Mouse (Mus musculus): ENCODE measurements around the gene Cdk2ap1. TPM values are rescaled to one million over a fixed set of nuclear protein-coding genes. Genes with fewer than 3 reads are reported as not detected.
A peak's percentile ranks its signal among the peaks of the same experiment; 100 is the strongest.

Cdk2ap1 gene
- polyA plus RNA-seq, 1 experiment from 2014 or later, result 410 TPM

- Histone ChIP-seq H3K9ac (replicated peaks; ENCODE audit: low read length) (no peak overlapping the region), H3K9me3 (replicated peaks; ENCODE audit: control insufficient read depth, low read length) (no peaks in the 10 kb centered on the region), H3K4me3 (ENCODE audit: low read depth, low read length) (no peak overlapping the region), H3K27ac (replicated peaks; ENCODE audit: low read depth, low read length) (no peak overlapping the region), H3K36me3 (replicated peaks; ENCODE audit: control insufficient read depth, insufficient read depth, low read depth, low read length) (peaks cover 14% of the 10 kb centered on the region), H3K4me1 (ENCODE audit: control insufficient read depth, insufficient read depth, low read length) (no peaks in the 10 kb centered on the region), H3K27me3 (ENCODE audit: control insufficient read depth, insufficient read depth, low read length) (no peaks in the 10 kb centered on the region), H3K4me2 (ENCODE audit: low read depth, low read length) (no peak overlapping the region)
- WGBS, result 93% methylated on average over 1 of the region's 1 CpGs
- DNase-seq (ENCODE audit: low spot score) (no peak), ATAC-seq (replicated peaks; ENCODE audit: insufficient number of reproducible peaks, low FRiP score, low TSS enrichment, low read depth) (no peak)
These were observed 13.5 kb upstream of the Cdk2ap1 start for GRCm38 (mm10) chr5:124376401-124376800.

- H3K27me3 ChIP-seq (ENCODE audit: control insufficient read depth, insufficient read depth, low read length), result no peaks in the 10 kb centered on the region
- H3K9ac ChIP-seq (replicated peaks; ENCODE audit: low read length), result no peak overlapping the region
- no peak overlapping the region for H3K4me2 ChIP-seq (ENCODE audit: low read depth, low read length)
- 95% methylated on average over 7 of the region's 7 CpGs for whole genome bisulfite sequencing
- no peak for DNase-seq (ENCODE audit: low spot score)
- peaks cover 26% of the 10 kb centered on the region for H3K36me3 ChIP-seq (replicated peaks; ENCODE audit: control insufficient read depth, insufficient read depth, low read depth, low read length)
- H3K9me3 ChIP-seq (replicated peaks; ENCODE audit: control insufficient read depth, low read length), result no peaks in the 10 kb centered on the region
- no peaks in the 10 kb centered on the region for H3K4me1 ChIP-seq (ENCODE audit: control insufficient read depth, insufficient read depth, low read length)
- H3K27ac ChIP-seq (replicated peaks; ENCODE audit: low read depth, low read length), result no peak overlapping the region
- H3K4me3 ChIP-seq (ENCODE audit: low read depth, low read length), result no peak overlapping the region
- ATAC-seq (replicated peaks; ENCODE audit: insufficient number of reproducible peaks, low FRiP score, low TSS enrichment, low read depth), result no peak
These were observed 11.4 kb upstream of the Cdk2ap1 start for GRCm38 (mm10) chr5:124374298-124374697.

GRCm38 (mm10) chr5:124366721-124367120 is 3.8 kb upstream of the Cdk2ap1 start:
- 89% methylated on average over 3 of the region's 3 CpGs for WGBS
- no peaks in the 10 kb centered on the region for H3K9me3 ChIP-seq (replicated peaks; ENCODE audit: control insufficient read depth, low read length)

GRCm38 (mm10) chr5:124365754-124366153 is 2.9 kb upstream of the Cdk2ap1 start:
- no peak overlapping the region for H3K9ac ChIP-seq (replicated peaks; ENCODE audit: low read length)
- no peak for ATAC-seq (replicated peaks; ENCODE audit: insufficient number of reproducible peaks, low FRiP score, low TSS enrichment, low read depth)
- H3K4me3 ChIP-seq (ENCODE audit: low read depth, low read length), result no peak overlapping the region
- WGBS, result 93% methylated on average over 2 of the region's 2 CpGs
- H3K9me3 ChIP-seq (replicated peaks; ENCODE audit: control insufficient read depth, low read length), result no peaks in the 10 kb centered on the region
- H3K4me1 ChIP-seq (ENCODE audit: control insufficient read depth, insufficient read depth, low read length), result no peaks in the 10 kb centered on the region
- no peak overlapping the region for H3K4me2 ChIP-seq (ENCODE audit: low read depth, low read length)
- H3K36me3 ChIP-seq (replicated peaks; ENCODE audit: control insufficient read depth, insufficient read depth, low read depth, low read length), result peaks cover 9% of the 10 kb centered on the region
- H3K27ac ChIP-seq (replicated peaks; ENCODE audit: low read depth, low read length), result no peak overlapping the region
- DNase-seq (ENCODE audit: low spot score), result no peak
- no peaks in the 10 kb centered on the region for H3K27me3 ChIP-seq (ENCODE audit: control insufficient read depth, insufficient read depth, low read length)

More at GRCm38 (mm10) chr5:124366721-124367120, 3.8 kb upstream of the Cdk2ap1 start:
- no peaks in the 10 kb centered on the region for H3K27me3 ChIP-seq (ENCODE audit: control insufficient read depth, insufficient read depth, low read length)
- no peak overlapping the region for H3K4me2 ChIP-seq (ENCODE audit: low read depth, low read length)
- ATAC-seq (replicated peaks; ENCODE audit: insufficient number of reproducible peaks, low FRiP score, low TSS enrichment, low read depth) (no peak), DNase-seq (ENCODE audit: low spot score) (no peak)
- H3K27ac ChIP-seq (replicated peaks; ENCODE audit: low read depth, low read length), result no peak overlapping the region
- H3K4me1 ChIP-seq (ENCODE audit: control insufficient read depth, insufficient read depth, low read length), result no peaks in the 10 kb centered on the region
- peaks cover 14% of the 10 kb centered on the region for H3K36me3 ChIP-seq (replicated peaks; ENCODE audit: control insufficient read depth, insufficient read depth, low read depth, low read length)
- no peak overlapping the region for H3K4me3 ChIP-seq (ENCODE audit: low read depth, low read length)
- H3K9ac ChIP-seq (replicated peaks; ENCODE audit: low read length), result no peak overlapping the region

GRCm38 (mm10) chr5:124364173-124364918 is 1.5 kb upstream of the Cdk2ap1 start:
- H3K4me2 ChIP-seq (ENCODE audit: low read depth, low read length), result no peak overlapping the region
- WGBS, result 89% methylated on average over 6 of the region's 6 CpGs
- H3K36me3 ChIP-seq (replicated peaks; ENCODE audit: control insufficient read depth, insufficient read depth, low read depth, low read length), result peaks cover 2% of the 10 kb centered on the region
- H3K4me1 ChIP-seq (ENCODE audit: control insufficient read depth, insufficient read depth, low read length), result no peaks in the 10 kb centered on the region
- no peak overlapping the region for H3K9ac ChIP-seq (replicated peaks; ENCODE audit: low read length)
- no peaks in the 10 kb centered on the region for H3K27me3 ChIP-seq (ENCODE audit: control insufficient read depth, insufficient read depth, low read length)
- DNase-seq (ENCODE audit: low spot score) (no peak), ATAC-seq (replicated peaks; ENCODE audit: insufficient number of reproducible peaks, low FRiP score, low TSS enrichment, low read depth) (no peak)
- H3K9me3 ChIP-seq (replicated peaks; ENCODE audit: control insufficient read depth, low read length), result no peaks in the 10 kb centered on the region
- no peak overlapping the region for H3K27ac ChIP-seq (replicated peaks; ENCODE audit: low read depth, low read length)
- no peak overlapping the region for H3K4me3 ChIP-seq (ENCODE audit: low read depth, low read length)

- H3K4me3 ChIP-seq (ENCODE audit: low read depth, low read length), result no peak overlapping the region
- ATAC-seq (replicated peaks; ENCODE audit: insufficient number of reproducible peaks, low FRiP score, low TSS enrichment, low read depth) (no peak), DNase-seq (ENCODE audit: low spot score) (no peak)
- H3K9ac ChIP-seq (replicated peaks; ENCODE audit: low read length), result no peak overlapping the region
- H3K4me2 ChIP-seq (ENCODE audit: low read depth, low read length), result no peak overlapping the region
- 90% methylated on average over 2 of the region's 2 CpGs for WGBS
- H3K36me3 ChIP-seq (replicated peaks; ENCODE audit: control insufficient read depth, insufficient read depth, low read depth, low read length), result no peaks in the 10 kb centered on the region
- no peaks in the 10 kb centered on the region for H3K27me3 ChIP-seq (ENCODE audit: control insufficient read depth, insufficient read depth, low read length)
- no peaks in the 10 kb centered on the region for H3K9me3 ChIP-seq (replicated peaks; ENCODE audit: control insufficient read depth, low read length)
- no peak overlapping the region for H3K27ac ChIP-seq (replicated peaks; ENCODE audit: low read depth, low read length)
- H3K4me1 ChIP-seq (ENCODE audit: control insufficient read depth, insufficient read depth, low read length), result no peaks in the 10 kb centered on the region
These were observed 3.2 kb downstream of the Cdk2ap1 start for GRCm38 (mm10) chr5:124359641-124360040.

- Histone ChIP-seq H3K4me3 (ENCODE audit: low read depth, low read length) (no peak overlapping the region), H3K9ac (replicated peaks; ENCODE audit: low read length) (no peak overlapping the region), H3K27me3 (ENCODE audit: control insufficient read depth, insufficient read depth, low read length) (no peaks in the 10 kb centered on the region), H3K4me1 (ENCODE audit: control insufficient read depth, insufficient read depth, low read length) (peaks cover 1% of the 10 kb centered on the region; the same call in 1 of the 2 replicates), H3K27ac (replicated peaks; ENCODE audit: low read depth, low read length) (no peak overlapping the region), H3K4me2 (ENCODE audit: low read depth, low read length) (no peak overlapping the region), H3K9me3 (replicated peaks; ENCODE audit: control insufficient read depth, low read length) (no peaks in the 10 kb centered on the region), H3K36me3 (replicated peaks; ENCODE audit: control insufficient read depth, insufficient read depth, low read depth, low read length) (no peaks in the 10 kb centered on the region)
- DNase-seq (ENCODE audit: low spot score) (no peak), ATAC-seq (replicated peaks; ENCODE audit: insufficient number of reproducible peaks, low FRiP score, low TSS enrichment, low read depth) (no peak)
- WGBS, result 44% methylated on average over 3 of the region's 3 CpGs
These were observed 6.2 kb downstream of the Cdk2ap1 start for GRCm38 (mm10) chr5:124356695-124357094.

- peak overlapping the region; percentile 99 for H3K4me3 ChIP-seq (ENCODE audit: low read depth, low read length)
- H3K27ac ChIP-seq (replicated peaks; ENCODE audit: low read depth, low read length), result no peak overlapping the region
- no peaks in the 10 kb centered on the region for H3K9me3 ChIP-seq (replicated peaks; ENCODE audit: control insufficient read depth, low read length)
- H3K36me3 ChIP-seq (replicated peaks; ENCODE audit: control insufficient read depth, insufficient read depth, low read depth, low read length), result no peaks in the 10 kb centered on the region
- DNase-seq (ENCODE audit: low spot score), result no peak
- no peak overlapping the region for H3K9ac ChIP-seq (replicated peaks; ENCODE audit: low read length)
- peak overlapping the region; percentile 63 for H3K4me2 ChIP-seq (ENCODE audit: low read depth, low read length)
- H3K27me3 ChIP-seq (ENCODE audit: control insufficient read depth, insufficient read depth, low read length), result no peaks in the 10 kb centered on the region
- ATAC-seq (replicated peaks; ENCODE audit: insufficient number of reproducible peaks, low FRiP score, low TSS enrichment, low read depth), result no peak
- 3% methylated on average over 12 of the region's 12 CpGs for WGBS
- H3K4me1 ChIP-seq (ENCODE audit: control insufficient read depth, insufficient read depth, low read length), result peaks cover 9% of the 10 kb centered on the region
These were observed 7.4 kb downstream of the Cdk2ap1 start for GRCm38 (mm10) chr5:124355425-124355959.
